Mouse (Mus musculus) adrenal gland, adult 18-20 months (tissue): Measurements from ENCODE around the gene Nkd2. TPM values are rescaled to one million over a fixed set of nuclear protein-coding genes. Genes with fewer than 3 reads are reported as not detected.

ENCODE experiments used
- DNase-seq, 2 experiments: peaks; one replicate each; pipeline ENCODE4 v3.0.0; 2021 to 2022; ENCODE audit warnings: low spot score in 2 of 2
- long read RNA-seq, 2 experiments: library from polyadenylated mRNA; stranded (forward); transcript quantifications; one replicate each; pipeline ENCODE4 v2.0.0; 2021
- total RNA-seq, 2 experiments: library from RNA; stranded (reverse); gene quantifications; 1 replicate in 1 of 2; 2 replicates in 1 of 2; pipeline ENCODE4 v1.2.3; 2021

Gene Nkd2
- 1 to 10 TPM; 1.4 to 1.8 TPM for total RNA-seq
- long read RNA-seq, experiment 1, full-length matches to known transcripts: 4 of 4 reads
- long read RNA-seq, experiment 1, partial matches to known transcripts: 0 of 4 reads
- long read RNA-seq, experiment 1, other reads (novel, unspliced or antisense): 0 of 4 reads
- long read RNA-seq, experiment 2, full-length matches to known transcripts: 5 of 7 reads
- long read RNA-seq, experiment 2, partial matches to known transcripts: 2 of 7 reads
- long read RNA-seq, experiment 2, other reads (novel, unspliced or antisense): 0 of 7 reads

DNA sequence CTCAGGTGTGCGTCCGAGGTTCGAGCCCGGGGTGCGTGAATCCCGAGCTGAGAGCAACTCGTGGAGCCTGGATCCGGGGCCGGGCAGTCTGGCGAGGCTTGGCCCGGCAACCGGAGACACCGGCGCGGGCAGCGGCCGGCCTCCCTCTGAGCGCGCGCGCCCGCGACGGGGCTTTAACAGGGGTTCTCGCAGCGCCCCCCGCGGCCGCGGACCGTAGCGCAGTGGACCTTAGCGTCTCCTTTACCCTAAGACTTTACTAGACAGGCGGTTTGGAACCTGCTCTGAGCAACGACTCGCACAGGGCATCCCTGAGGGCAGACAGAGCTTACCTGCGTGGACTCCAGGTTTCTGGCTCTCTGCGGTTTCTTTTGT, at the start of gene Nkd2:
Gene Nkd2, minus strand, starts transcription at position 167 of the 372 bp plus-strand sequence.
- DNase-seq: peak; percentile 81 to 83

DNA sequence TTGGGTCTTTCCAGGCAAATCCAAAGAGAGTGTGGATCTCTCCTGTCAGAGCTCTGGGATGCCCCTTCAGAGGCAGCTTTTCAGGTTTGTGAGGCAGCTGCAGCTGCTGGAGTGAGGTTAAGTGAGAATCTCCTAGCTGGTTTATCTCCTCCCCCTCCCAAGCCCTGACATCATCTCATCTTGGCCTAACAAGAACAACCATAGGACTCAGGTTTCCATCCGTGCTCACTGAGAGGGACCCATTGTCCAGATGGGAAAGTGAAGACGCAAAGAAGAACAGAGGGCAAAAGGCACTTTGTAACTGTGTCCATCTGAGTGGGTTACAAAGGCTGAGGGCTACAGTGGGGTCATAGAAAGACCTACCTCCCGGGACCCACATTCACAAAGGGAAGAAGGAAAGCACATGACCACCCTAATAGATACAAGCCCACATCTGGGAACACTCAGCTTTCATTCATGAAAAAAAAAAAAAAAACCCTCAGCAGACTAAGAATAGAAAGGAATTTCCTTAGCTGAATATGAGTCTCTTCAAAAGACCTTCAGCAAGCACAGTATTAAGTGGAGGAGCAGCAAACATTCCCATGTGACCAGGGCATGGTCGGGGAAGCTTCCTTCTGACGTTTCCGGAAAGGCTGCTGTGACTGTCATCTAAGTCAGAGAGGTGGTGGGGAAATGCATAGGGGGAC, 45.2 kb upstream of the Nkd2 start:
- no peak for DNase-seq

DNA sequence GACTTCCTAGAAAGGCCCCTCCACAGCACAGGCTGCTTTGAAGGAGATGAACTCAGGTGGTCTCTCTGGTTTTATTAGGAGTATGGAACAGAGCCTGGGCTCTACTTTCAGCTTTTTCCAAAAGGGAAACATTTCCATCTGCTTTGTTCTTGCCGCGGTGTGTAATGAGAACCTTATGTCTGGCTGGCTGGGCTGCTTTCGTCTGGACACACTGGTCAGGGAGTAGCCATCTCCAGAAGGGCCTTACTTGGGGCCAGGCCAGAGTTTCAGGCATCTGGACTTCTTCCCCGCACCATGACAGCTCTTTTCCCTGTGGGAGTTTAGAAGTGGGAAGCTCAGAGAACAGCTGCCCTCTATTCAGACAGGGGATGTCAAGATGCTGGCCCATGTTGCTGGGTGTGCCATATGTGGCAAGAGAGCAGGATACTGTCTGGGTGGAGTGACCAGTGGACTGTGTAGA, 40.0 kb upstream of the Nkd2 start:
- DNase-seq: no peak

DNA sequence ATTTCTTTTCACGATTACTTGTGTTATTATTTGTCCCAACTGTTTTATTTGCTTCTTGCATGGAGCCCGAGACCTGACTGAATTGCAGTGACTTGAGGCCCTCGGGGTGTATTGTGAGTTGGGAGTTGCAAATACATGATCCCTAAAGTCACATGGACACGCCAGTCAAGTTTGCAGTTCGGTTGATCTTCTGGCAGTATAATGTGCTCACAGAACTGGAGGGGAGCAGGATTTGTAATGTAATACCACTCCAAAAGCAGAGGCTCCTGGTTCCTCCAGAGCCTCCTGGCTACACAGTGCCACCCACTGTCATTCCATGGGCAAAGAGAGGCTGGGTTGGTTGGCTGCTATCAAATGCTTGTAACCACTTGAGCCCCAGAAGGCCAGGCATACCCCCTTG, 39.2 kb upstream of the Nkd2 start:
- no peak for DNase-seq

DNA sequence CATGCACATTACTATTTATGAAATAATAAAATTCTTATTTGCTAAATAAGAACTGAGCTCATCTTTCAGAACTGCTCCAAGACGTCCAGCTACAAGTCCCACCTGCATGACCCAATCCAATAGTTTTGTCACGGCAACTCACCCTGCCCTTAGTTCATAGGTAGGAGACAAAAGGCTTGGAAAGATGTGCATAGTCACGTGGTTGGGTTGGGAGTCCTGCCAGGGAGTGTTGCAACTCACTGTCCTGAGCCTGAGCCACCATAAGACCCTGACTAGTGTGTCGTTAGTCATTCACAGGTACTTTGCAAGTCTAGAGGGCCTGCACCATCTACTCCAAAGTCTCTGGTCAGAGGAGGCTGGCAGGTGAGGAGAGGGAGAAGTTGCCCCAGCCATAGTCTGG, 38.6 kb upstream of the Nkd2 start:
- DNase-seq: no peak

DNA sequence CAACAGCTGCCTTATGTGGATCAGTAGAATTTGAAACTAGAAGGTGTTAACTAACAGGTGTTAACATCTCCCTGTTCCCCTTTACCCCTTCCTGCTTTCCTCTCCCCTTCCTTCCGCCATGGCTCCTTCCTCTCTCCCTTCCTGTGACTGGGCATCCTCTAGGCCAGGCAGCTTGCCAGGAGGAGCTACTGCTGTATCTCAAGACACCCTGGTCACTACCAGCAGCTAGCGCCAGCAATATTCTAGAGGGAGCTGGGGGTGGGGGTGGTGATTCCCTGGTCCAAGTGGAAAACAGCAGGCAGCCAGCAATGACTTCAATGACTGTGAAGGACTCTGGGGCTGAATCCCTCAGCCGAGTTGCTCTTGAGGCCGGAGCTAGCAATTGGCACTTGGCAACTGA, 38.2 kb upstream of the Nkd2 start:
- DNase-seq: no peak

DNA sequence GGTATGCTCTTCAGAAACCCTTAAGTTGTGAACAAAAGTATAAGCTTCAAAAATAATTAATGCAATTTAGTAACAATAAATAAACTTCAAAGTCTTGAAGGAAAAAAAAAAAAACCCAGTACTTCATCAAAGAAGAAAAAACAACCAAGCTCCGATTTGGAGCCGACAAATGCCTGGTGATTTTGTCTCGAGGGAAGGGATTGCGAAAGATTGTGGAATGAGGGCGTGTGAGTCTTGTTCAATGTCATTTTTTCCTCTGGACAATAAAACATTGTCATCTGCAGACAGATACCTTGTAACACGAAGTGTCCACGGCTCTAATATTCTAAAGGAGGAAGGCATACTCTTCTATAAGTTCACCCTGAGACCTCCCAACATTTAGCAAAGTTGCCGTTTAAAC, 33.9 kb upstream of the Nkd2 start:
- no peak for DNase-seq

DNA sequence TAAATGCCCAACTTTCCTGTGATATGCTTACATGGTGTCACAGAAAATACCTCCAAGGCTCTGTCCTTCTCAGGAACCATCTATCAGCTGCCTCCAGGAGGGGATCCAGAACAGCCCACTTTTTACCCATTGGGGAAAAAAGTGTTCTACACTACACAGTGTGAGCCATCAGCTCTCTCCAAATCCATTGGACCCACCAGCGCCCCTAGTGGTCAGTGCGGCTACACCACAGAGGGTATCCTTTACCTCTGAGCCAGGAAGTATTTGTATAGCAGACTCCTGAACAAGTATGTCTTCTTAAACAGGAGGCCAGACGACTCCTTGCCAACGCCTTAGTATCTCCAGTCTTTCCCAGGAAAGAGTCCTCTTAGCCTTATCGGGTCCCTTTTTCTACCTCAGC, 32.4 kb upstream of the Nkd2 start:
- DNase-seq: peak; percentile 40 to 62

DNA sequence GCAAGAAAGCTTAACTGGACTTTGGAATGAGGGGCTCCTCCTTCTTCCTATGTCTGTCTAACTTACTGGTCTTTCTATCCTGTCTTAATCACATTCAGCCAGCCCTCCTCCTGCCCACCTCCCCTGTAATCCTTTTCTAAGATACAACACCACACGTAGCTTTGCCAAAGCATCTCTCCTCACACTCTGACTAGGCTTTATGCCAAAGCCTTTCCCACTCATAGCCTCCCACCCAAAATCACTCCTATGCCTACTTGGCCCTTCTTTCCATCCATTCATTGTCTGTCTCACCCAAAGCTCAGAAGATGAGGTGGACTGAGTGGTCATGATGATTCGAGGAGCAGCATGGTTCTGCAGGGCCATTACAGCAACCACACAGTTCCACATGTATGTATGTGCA, 24.7 kb upstream of the Nkd2 start:
- DNase-seq: no peak

DNA sequence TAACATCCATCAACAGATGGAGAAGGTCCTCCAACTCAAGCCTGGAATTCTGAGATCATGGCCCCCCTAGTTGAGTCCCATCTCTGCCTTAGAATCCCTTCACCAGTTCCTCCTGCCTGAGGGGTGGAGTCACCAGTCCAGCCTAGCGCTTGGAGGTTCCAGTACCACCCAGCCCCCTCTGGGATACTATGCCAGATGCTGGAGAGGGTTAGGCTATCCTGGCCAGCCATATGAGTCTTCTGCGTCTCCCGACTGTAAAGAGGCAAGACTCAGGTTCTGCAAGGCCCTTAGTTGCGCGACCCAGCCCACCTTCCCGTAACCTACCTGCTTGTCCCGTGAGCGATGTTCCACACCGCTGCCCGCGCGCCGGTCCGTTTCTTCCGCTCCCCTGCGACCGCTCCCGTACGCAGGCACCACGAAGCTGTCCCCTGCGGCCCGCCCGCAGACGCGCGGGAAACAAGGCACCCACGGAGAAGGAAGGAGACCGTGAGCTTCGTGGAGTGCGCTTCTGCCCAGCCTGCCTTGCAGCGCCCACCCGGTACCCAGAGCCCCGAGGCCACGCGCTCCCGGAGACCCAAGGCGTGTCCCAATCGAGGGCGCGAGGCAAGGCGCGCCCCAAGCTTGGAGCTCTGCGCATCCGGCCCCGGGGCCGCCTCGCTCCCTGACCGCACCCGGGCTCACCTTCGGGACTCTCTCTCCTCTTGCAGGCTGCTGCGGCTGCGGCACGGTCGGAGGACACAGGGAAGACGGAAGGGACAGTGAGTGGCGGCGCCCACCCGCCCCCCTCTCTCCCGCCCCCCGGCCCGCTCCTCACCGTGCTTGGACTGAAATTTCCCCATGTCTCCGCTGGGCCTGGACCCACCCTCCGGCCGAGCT, 604 bp downstream of the Nkd2 start:
- DNase-seq: no peak

DNA sequence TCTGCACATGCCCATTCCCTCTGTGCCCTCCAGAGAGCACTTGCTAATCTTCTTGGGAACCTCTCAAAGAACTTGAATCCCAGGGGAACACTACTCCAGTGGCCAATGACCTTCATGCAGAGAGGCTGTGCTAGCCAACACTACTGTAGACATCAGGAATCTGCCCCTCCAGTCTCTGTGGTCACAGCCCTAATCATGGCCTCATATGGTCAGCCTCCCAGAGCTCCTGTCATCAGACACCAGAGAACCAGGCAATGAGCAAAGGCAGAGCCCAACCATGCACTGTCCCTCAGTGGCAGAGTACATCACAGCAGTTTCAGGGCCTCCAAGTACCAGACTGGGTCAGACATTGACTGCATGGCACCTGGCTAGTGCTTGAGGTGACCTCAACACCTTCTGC, 4.7 kb downstream of the Nkd2 start:
- DNase-seq: no peak

DNA sequence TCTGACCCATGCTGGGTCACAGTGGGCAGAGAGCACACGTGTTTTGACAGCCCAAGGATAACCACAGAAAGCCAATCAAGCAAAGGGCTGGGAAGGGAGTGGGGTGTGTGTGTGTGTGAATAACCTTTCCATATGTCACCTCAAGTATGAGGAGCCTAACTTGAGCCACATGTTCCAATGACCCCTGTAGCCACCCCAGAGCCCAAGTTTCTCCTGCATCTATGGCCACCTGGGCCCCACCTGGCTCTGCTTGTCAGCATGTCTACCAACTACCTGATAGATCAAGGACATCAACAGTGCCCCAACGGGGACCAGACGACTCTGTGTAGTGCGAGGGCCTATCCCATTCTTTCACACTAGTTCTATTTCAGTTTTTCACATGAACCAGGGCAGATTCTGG, 7.7 kb downstream of the Nkd2 start:
- DNase-seq: no peak

DNA sequence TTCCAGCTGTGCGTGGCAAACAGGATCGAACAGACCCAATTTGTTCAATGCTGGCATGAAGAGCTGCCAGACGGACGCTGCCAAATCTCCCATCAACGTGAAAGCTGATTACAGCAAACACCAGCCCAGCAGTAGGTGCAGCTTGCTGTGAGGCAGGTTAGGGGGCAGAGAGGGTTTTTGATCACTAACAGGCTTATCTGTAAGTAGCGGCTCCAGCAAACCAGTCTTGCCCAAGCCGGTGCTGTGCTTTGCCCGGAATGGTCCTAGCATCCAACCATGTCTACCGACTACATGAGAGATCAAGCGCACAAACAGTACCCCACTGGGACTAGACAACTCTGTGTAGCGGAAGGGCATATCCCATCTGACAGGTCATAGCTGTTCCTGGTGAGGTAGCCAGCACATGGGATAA, 8.3 kb downstream of the Nkd2 start:
- DNase-seq: no peak

DNA sequence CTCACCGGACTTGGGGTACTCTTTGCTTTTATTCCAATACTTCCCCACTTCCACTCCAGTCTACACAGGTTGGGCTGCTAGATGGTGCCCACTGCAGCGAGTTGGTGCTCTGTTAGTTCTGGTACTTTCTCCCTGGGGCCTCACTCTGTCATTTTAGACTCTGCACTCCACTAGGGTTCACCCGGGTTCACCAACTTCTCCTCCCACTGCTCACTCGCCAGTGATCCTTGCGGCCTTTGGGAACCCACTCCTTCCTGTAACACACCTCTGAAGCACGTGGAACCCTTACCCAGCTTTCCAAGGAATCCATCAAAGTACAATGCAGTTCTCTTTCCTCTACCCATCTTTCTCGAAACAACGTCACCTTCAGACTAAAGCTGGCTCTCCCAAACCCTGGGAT, 9.7 kb downstream of the Nkd2 start:
- DNase-seq: no peak

DNA sequence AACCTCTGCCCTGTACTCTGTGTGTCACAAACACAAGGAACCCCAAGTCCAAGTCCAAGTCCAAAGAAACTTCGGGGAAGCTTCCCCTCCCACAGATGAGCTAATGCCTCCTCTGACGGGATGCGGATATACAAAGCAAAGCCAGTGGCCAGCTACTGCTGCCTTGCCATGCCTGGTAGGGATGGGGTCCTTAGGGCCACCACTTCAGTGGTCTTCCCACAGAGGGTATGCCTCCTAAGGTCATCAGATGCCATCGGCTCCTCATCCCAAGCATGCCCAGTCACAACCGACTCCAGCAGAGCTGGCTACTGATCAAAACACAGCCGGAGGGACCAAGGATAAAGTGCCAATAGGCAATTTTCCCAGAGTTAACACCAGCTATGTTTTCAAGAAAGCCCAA, 10.9 kb downstream of the Nkd2 start:
- DNase-seq: no peak

DNA sequence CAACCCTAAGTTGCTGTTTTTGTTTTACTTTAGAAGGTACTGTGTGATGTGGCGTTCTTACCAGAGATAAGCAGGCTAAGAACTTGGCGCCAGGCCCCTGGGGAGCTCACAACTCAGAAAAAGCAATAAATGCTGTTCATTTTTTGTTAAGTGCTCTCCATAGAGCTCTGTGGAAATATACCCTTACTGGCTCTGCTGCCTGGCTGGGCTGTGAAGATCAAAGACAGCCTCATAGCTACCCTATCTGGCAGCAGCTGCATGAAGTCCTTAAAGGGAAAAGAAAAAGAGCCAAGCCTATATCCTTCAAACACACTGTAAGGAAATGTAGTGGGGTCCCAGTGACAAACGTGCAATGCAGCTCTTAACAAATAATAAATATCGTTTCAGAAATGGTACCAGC, 11.6 kb downstream of the Nkd2 start:
- no peak for DNase-seq

DNA sequence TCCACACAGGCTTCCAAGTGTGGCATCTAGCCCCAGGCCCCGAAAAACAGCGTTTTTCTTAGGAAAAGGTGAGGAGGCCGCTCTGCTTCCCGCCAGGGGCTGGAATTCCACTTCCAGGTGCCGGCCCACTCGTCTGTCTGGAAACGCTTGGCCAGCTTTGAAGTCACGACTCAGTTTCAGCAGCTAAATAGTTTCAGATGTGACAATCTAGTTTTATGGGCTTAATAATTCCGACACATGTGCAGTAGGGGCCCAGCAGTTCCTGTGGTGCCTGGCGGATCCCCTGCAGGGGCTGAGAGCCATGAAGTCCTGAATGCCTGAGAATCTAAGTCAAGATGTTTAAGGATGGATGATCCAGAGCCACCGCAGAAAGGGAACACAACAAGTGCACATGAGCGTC, 13.6 kb downstream of the Nkd2 start:
- DNase-seq: no peak

DNA sequence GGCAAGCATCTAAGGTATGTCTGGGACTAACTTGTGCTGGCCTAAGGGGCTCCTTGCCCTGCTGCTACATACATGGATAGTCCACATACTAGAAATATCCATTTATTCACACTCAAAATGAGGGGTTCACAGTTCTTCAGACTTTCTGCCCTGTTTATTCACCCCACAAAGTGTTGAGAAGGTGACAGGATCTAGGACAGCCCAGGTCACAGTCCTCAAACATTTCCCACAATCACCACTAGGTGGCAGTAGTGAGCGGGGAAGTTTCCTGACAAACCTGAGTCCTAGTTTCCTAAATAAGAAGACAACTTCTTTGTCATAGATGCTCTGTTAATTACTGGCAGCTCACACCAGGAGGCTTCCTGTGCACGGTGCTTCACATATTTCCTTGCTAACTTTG, 15.9 kb downstream of the Nkd2 start:
- peak; percentile 64 to 69 for DNase-seq

DNA sequence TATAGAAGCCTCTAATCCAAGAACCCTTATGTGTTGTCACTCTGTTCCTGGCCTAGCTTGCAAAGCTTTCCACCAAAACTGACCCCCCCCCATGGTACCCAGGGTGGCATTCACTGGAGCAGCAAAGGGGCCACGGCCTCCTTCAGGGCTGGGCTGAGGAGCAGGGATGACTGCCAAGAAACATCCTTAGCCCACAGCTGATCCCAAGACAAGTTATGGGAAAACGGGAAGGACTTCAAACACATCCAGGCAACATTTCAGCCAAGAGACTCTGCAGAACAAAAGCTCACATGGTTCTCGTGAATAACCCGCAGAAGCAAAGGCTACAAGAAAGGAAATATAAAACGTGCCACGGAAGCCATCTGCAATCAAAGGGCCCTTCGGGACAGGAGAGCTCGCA, 20.2 kb downstream of the Nkd2 start:
- DNase-seq: no peak

DNA sequence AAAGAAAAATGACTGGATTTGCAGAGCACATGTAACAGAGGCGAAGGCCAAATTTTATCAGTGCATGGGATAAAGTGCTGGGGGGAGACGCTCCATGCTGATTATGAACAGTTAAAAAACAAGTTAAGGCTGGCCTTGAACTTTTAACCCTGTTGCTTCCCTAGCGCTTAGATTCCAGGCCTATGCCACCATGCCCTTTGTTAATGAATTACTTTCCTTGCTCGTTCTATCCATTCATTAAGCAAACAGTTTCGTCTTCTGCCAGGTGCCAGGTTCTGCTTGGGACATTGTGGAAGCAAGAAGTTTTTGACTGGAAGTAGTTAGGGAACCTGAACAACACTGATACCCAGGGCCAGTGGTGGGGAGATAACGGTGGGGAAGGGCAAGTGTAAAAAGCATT, 23.7 kb downstream of the Nkd2 start:
- DNase-seq: no peak

DNA sequence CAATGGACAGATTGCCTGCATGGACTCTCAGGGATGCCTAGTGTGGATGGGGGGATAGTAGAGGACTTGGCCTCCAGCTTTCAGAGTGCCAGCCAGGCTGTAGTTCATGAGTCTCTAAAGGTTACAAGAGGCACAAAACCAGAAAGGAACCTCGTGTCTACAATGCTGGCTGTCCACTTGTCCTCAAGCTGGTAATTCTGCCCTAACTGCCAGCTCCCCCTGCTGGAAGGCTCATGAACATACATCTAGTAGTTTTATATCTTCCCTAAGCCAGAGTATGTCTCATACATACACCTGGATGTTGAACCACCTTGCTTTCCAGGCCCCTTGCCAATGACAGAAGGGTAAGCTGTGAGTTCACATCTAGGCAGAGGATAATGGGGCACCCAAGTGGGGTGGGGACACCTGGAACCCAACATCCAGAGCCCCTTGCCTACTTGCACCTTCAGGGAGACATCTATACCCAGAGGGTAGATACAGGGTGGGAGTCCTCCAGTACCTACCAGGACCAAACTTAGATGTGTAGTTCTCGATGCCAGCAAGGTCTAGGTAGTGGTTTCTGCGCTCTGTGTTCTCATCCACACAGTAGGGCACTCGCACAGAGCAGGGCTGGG, 25.1 kb downstream of the Nkd2 start:
- DNase-seq: peak; percentile 68 to 73

DNA sequence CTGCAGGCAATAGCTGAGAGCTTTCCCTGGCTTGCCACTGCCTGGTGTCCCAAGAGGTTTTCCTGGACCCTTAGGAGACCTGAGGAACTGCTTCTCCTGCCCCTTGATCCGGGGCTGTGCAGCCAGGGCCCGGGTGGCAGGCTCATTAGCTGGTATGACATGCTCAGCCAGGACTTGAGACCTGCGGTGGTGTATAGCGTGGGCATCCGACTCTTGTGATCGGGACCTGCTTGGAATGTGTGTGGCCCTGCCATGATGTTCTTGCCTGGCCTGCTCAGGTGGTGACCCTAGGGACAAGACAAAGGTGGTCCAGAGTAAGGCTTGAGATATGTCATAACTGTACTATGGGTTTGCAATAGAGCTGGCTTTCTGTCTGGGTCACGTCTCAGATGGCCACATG, 26.2 kb downstream of the Nkd2 start:
- DNase-seq: no peak
